Mouse (Mus musculus) liver, embryonic 13.5 days (tissue): ENCODE data around the gene Kcp. TPM values are rescaled to one million over a fixed set of nuclear protein-coding genes. Genes with fewer than 3 reads are reported as not detected.

Experiments
- ATAC-seq: fragments of 200-750 bp; cut with Nextera tagmentation; 2 replicates; pipeline ENCODE4 v1.8.0; 2017; ENCODE audit warnings: low read depth, mild to moderate bottlenecking, moderate number of reproducible peaks, moderate library complexity
- DNase-seq: peaks from one replicate; pipeline ENCODE4 v3.0.0; 2022
- H3K27ac ChIP-seq: fragments of 300-500 bp; sonication (generic); 2 replicates; pipeline ENCODE4 v1.5.1; 2015; ENCODE audit warnings: moderate library complexity, mild to moderate bottlenecking, inconsistent platforms
- H3K27me3 ChIP-seq: fragments of 300-500 bp; sonication (generic); 2 replicates; pipeline ENCODE4 v1.6.1; 2015; ENCODE audit warnings: mild to moderate bottlenecking, inconsistent platforms
- H3K36me3 ChIP-seq: fragments of 300-500 bp; sonication (generic); 2 replicates; pipeline ENCODE4 v1.6.1; 2015; ENCODE audit warnings: mild to moderate bottlenecking, inconsistent platforms
- H3K4me1 ChIP-seq: fragments of 300-500 bp; sonication (generic); replicated peaks from 2 replicates; pipeline ENCODE4 v1.6.1; 2015; ENCODE audit warnings: inconsistent platforms
- H3K4me2 ChIP-seq: fragments of 300-500 bp; sonication (generic); 2 replicates; pipeline ENCODE4 v1.6.1; 2015; ENCODE audit warnings: inconsistent platforms, mild to moderate bottlenecking, moderate library complexity
- H3K4me3 ChIP-seq: fragments of 300-500 bp; sonication (generic); replicated peaks from 2 replicates; pipeline ENCODE4 v1.5.1; 2015; ENCODE audit warnings: mild to moderate bottlenecking, inconsistent platforms
- H3K9ac ChIP-seq: fragments of 300-500 bp; sonication (generic); 2 replicates; pipeline ENCODE4 v1.6.1; 2015; ENCODE audit warnings: mild to moderate bottlenecking, inconsistent platforms
- H3K9me3 ChIP-seq: fragments of 300-500 bp; sonication (generic); replicated peaks from 2 replicates; pipeline ENCODE4 v1.6.1; 2016; ENCODE audit warnings: inconsistent platforms
- WGBS: fragments of 180-500 bp; shearing (Covaris S2); methylation state at CpG from one replicate; pipeline ENCODE4 v1.1.7; 2015; ENCODE audit not compliant: insufficient replicate concordance; 5-methylcytosine and 5-hydroxymethylcytosine counted together
- polyA plus RNA-seq: library from polyadenylated mRNA; unstranded; fragments of >200 nt; fragmentation: Nextera tagmentation; extraction: Ambion mirVana; gene quantifications from 2 replicates; pipeline ENCODE4 v1.2.1, GENCODE M21; 2015

Kcp gene
- polyA plus RNA-seq, 1 experiment from 2014 or later: 1.6 TPM

GRCm38 (mm10) chr6:29485951-29486350, 21.8 kb downstream of the Kcp start:
- H3K36me3 ChIP-seq: no peaks in the 10 kb centered on the region
- WGBS: 19% methylated on average over 2 of the region's 2 CpGs
- peaks cover 5% of the 10 kb centered on the region for H3K4me1 ChIP-seq
- no peak for ATAC-seq
- peaks cover 61% of the 10 kb centered on the region for H3K27me3 ChIP-seq
- no peak overlapping the region for H3K4me2 ChIP-seq
- no peak for DNase-seq
- H3K9me3 ChIP-seq: no peaks in the 10 kb centered on the region
- no peak overlapping the region for H3K27ac ChIP-seq
- no peak overlapping the region for H3K9ac ChIP-seq
- H3K4me3 ChIP-seq: no peak overlapping the region

- Histone ChIP-seq H3K4me2 (peak overlapping the region; percentile 70), H3K9me3 (no peaks in the 10 kb centered on the region), H3K27ac (no peak overlapping the region), H3K27me3 (peaks cover 51% of the 10 kb centered on the region), H3K9ac (peak overlapping the region; percentile 36; the same call in 1 of the 2 replicates), H3K36me3 (no peaks in the 10 kb centered on the region), H3K4me1 (peaks cover 5% of the 10 kb centered on the region), H3K4me3 (peak overlapping the region; percentile 47)
- 5% methylated on average over 26 of the region's 26 CpGs for WGBS
- ATAC-seq: peak; percentile 68
- DNase-seq: peak; percentile 48
Measured at GRCm38 (mm10) chr6:29484716-29485559, 22.8 kb downstream of the Kcp start.

- no peaks in the 10 kb centered on the region for H3K36me3 ChIP-seq
- H3K9ac ChIP-seq: no peak overlapping the region
- H3K4me1 ChIP-seq: peaks cover 5% of the 10 kb centered on the region
- no peak overlapping the region for H3K4me2 ChIP-seq
- ATAC-seq (no peak), DNase-seq (no peak)
- no peak overlapping the region for H3K27ac ChIP-seq
- no peaks in the 10 kb centered on the region for H3K9me3 ChIP-seq
- peaks cover 46% of the 10 kb centered on the region for H3K27me3 ChIP-seq
- no peak overlapping the region for H3K4me3 ChIP-seq
- WGBS: 84% methylated on average over 13 of the region's 13 CpGs
Measured at GRCm38 (mm10) chr6:29482691-29483090, 25.1 kb downstream of the Kcp start.

GRCm38 (mm10) chr6:29474736-29475135, 33.0 kb downstream of the Kcp start:
- ATAC-seq (no peak), DNase-seq (no peak)
- Histone ChIP-seq H3K9me3 (no peaks in the 10 kb centered on the region), H3K4me3 (no peak overlapping the region), H3K27me3 (peaks cover 19% of the 10 kb centered on the region), H3K36me3 (peaks cover 22% of the 10 kb centered on the region), H3K4me1 (peaks cover 13% of the 10 kb centered on the region), H3K9ac (no peak overlapping the region), H3K4me2 (peak overlapping the region; percentile 87), H3K27ac (no peak overlapping the region)
- WGBS: 64% methylated on average over 2 of the region's 2 CpGs

- Histone ChIP-seq H3K27me3 (peaks cover 19% of the 10 kb centered on the region), H3K36me3 (peaks cover 23% of the 10 kb centered on the region), H3K4me3 (peak overlapping the region; percentile 61), H3K9ac (peak overlapping the region; percentile 72), H3K4me1 (peaks cover 14% of the 10 kb centered on the region), H3K27ac (no peak overlapping the region; the same call in 1 of the 2 replicates), H3K4me2 (peak overlapping the region; percentile 87), H3K9me3 (no peaks in the 10 kb centered on the region)
- 3% methylated on average over 33 of the region's 33 CpGs for WGBS
- peak; percentile 99 for ATAC-seq
- DNase-seq: peak; percentile 91
Measured at GRCm38 (mm10) chr6:29473941-29474691, 33.6 kb downstream of the Kcp start.

GRCm38 (mm10) chr6:29471137-29471536, 36.6 kb downstream of the Kcp start, which contains the start of gene Atp6v1fnb:
Gene Atp6v1fnb (plus strand): TSS chr6:29471437.
- no peak for DNase-seq
- 82% methylated on average over 4 of the region's 4 CpGs for WGBS
- peaks cover 6% of the 10 kb centered on the region; the same call in 1 of the 2 replicates for H3K27me3 ChIP-seq
- no peak within 1 kb of the TSS for H3K27ac ChIP-seq
- ATAC-seq: no peak
- no peak within 1 kb of the TSS for H3K9ac ChIP-seq
- no peak within 1 kb of the TSS for H3K4me2 ChIP-seq
- H3K4me3 ChIP-seq: no peak within 1 kb of the TSS
- H3K4me1 ChIP-seq: peaks cover 24% of the 10 kb centered on the region
- H3K9me3 ChIP-seq: no peaks in the 10 kb centered on the region
- H3K36me3 ChIP-seq: peaks cover 23% of the 10 kb centered on the region

- Histone ChIP-seq H3K9ac (peak overlapping the region; percentile 77), H3K4me1 (peaks cover 15% of the 10 kb centered on the region), H3K27me3 (no peaks in the 10 kb centered on the region), H3K4me3 (peak overlapping the region; percentile 68), H3K9me3 (no peaks in the 10 kb centered on the region), H3K27ac (no peak overlapping the region), H3K36me3 (peaks cover 23% of the 10 kb centered on the region), H3K4me2 (peak overlapping the region; percentile 75)
- WGBS: 70% methylated on average over 3 of the region's 3 CpGs
- DNase-seq (no peak), ATAC-seq (no peak)
Measured at GRCm38 (mm10) chr6:29468851-29469250, 38.9 kb downstream of the Kcp start.

GRCm38 (mm10) chr6:29467583-29468354, 40.0 kb downstream of the Kcp start, which contains the start of gene Atp6v1f:
Gene Atp6v1f (plus strand): TSS chr6:29467718.
- H3K9me3 ChIP-seq: no peaks in the 10 kb centered on the region
- H3K27ac ChIP-seq: peak within 1 kb of the TSS; percentile 68
- ATAC-seq: peak; percentile 92
- peaks cover 23% of the 10 kb centered on the region for H3K36me3 ChIP-seq
- H3K4me1 ChIP-seq: peaks cover 11% of the 10 kb centered on the region
- H3K9ac ChIP-seq: peak within 1 kb of the TSS; percentile 77
- H3K27me3 ChIP-seq: no peaks in the 10 kb centered on the region
- peak; percentile 92 for DNase-seq
- peak within 1 kb of the TSS; percentile 75 for H3K4me2 ChIP-seq
- WGBS: under 1% methylated on average over 39 of the region's 39 CpGs
- H3K4me3 ChIP-seq: peak within 1 kb of the TSS; percentile 68

- 50% methylated on average over 3 of the region's 3 CpGs for WGBS
- no peak for DNase-seq
- Histone ChIP-seq H3K9ac (no peak overlapping the region), H3K4me2 (no peak overlapping the region), H3K27me3 (no peaks in the 10 kb centered on the region), H3K36me3 (no peaks in the 10 kb centered on the region), H3K9me3 (no peaks in the 10 kb centered on the region), H3K4me3 (no peak overlapping the region), H3K4me1 (peaks cover 2% of the 10 kb centered on the region), H3K27ac (no peak overlapping the region)
- no peak for ATAC-seq
Measured at GRCm38 (mm10) chr6:29463388-29463787, 44.4 kb downstream of the Kcp start.

GRCm38 (mm10) chr6:29461502-29461901, 46.2 kb downstream of the Kcp start:
- ATAC-seq: no peak
- no peak overlapping the region for H3K9ac ChIP-seq

GRCm38 (mm10) chr6:29450667-29451066, 57.1 kb downstream of the Kcp start:
- Histone ChIP-seq H3K27ac (no peak overlapping the region), H3K4me1 (no peaks in the 10 kb centered on the region), H3K4me3 (no peak overlapping the region), H3K36me3 (no peaks in the 10 kb centered on the region), H3K9me3 (no peaks in the 10 kb centered on the region), H3K9ac (no peak overlapping the region), H3K4me2 (no peak overlapping the region), H3K27me3 (0 out of 2 replicates have a peak, but pooled peaks cover 3% of the 10 kb centered on the region)
- ATAC-seq (no peak), DNase-seq (no peak)
- 78% methylated on average over 6 of the region's 6 CpGs for WGBS

More at GRCm38 (mm10) chr6:29461502-29461901, 46.2 kb downstream of the Kcp start:
- Histone ChIP-seq H3K9me3 (no peaks in the 10 kb centered on the region), H3K4me3 (no peak overlapping the region), H3K27ac (no peak overlapping the region), H3K36me3 (no peaks in the 10 kb centered on the region), H3K27me3 (no peaks in the 10 kb centered on the region), H3K4me2 (no peak overlapping the region), H3K4me1 (no peaks in the 10 kb centered on the region)
- DNase-seq: no peak
- 51% methylated on average over 7 of the region's 7 CpGs for WGBS
